Comparison of ENCODE assay signal across 11 mouse cellular contexts in the genomic region with DNA sequence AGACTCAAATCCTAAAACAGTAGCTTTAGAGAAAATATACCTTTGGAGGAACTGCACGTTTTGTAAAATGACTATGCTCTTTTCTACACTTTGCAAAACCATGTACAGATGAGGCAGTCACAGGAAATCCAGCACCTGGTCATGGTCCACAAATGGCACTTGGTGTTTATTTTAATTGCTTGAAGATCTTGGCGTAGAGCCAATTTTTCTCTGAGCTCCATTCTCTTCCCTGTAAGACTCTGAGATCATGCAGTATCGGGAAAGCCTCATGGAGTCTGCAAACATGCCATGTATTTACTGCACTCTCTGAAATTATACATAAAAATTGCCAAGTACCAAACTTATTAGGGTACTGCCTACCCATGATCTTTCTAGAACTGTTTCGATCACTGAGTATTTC.
DNase-seq lines count a peak whose midpoint lies in the region; ATAC-seq and TF ChIP-seq lines count a peak whose summit lies in the region.
"Had no signal": no experiment of that assay in that cellular context is flagged by ENCODE, and none has a peak within 500 bp of the region (broad histone marks: within the 10 kb centered on the region; RNA-seq: fewer than 3 reads in every experiment).

No protein-coding gene starts in this region.

- intact Hi-C loops in left cerebral cortex, postnatal 25 days (cut with DNase I), result no loop called here
- intact Hi-C loops in left cerebral cortex, adult 2 months (cut with DNase I), result no loop called here

- H3K4me1 ChIP-seq in intestine, embryonic 16.5 days (ENCODE audit: control insufficient read depth, insufficient read depth, low read length), result peaks cover 10% of the 10 kb centered on the region

- H3K27ac ChIP-seq in left cerebral cortex, adult 2 months, result no peak overlapping the region
- no peak overlapping the region for H3K27ac ChIP-seq in intestine, embryonic 16.5 days (ENCODE audit: low read length)
- H3K27ac ChIP-seq: neural tube, embryonic 13.5 days had no signal

- WGBS in intestine, embryonic 16.5 days, result 37% methylated on average over 4 of the region's 4 CpGs

- ATAC-seq in cerebellum, adult (ENCODE audit: insufficient number of reproducible peaks, low FRiP score, low TSS enrichment), result no peak
- ATAC-seq in intestine, embryonic 16.5 days, result peak; percentile 97

- H3K9ac ChIP-seq in intestine, embryonic 16.5 days (ENCODE audit: low read depth, low read length), result no peak overlapping the region
- H3K9ac ChIP-seq: neural tube, embryonic 13.5 days had no signal

- no peaks in the 10 kb centered on the region for H3K9me3 ChIP-seq in intestine, embryonic 16.5 days (ENCODE audit: control insufficient read depth, low read length)
- H3K9me3 ChIP-seq: neural tube, embryonic 13.5 days had no signal

- no peak for TF ChIP-seq CTCF in left cerebral cortex, adult 2 months (IDR thresholded peaks at IDR 0.05)

- H3K27me3 ChIP-seq in intestine, embryonic 16.5 days (replicated peaks; ENCODE audit: control insufficient read depth, insufficient read depth, low read length), result no peaks in the 10 kb centered on the region
- H3K27me3 ChIP-seq: neural tube, embryonic 13.5 days had no signal

- no peak overlapping the region for H3K4me2 ChIP-seq in intestine, embryonic 16.5 days (ENCODE audit: low read depth, low read length)
- H3K4me2 ChIP-seq: liver, embryonic 11.5 days; neural tube, embryonic 13.5 days had no signal

- peak; percentile 3 for DNase-seq in cerebellum, adult 9-11 months
- peak; percentile 7 to 9 for DNase-seq in left cerebral cortex, postnatal 25 days (ENCODE audit: low spot score in 2 of 2)
- DNase-seq in left cerebral cortex, adult 2 months (ENCODE audit: extremely low spot score in 1 of 2, low spot score in 2 of 2), result no peak
- peak; percentile 10 for DNase-seq in retina, embryonic 14.5 days (ENCODE audit: low spot score)
- DNase-seq in ovary, postnatal 36 days (ENCODE audit: low spot score), result no peak
- DNase-seq in layer of hippocampus, postnatal 36 days, result no peak
- DNase-seq: adrenal gland, postnatal 10 days had no signal

- no peaks in the 10 kb centered on the region for H3K36me3 ChIP-seq in intestine, embryonic 16.5 days (ENCODE audit: control insufficient read depth, insufficient read depth, low read length)
- H3K36me3 ChIP-seq: neural tube, embryonic 13.5 days had no signal

- no peak overlapping the region for H3K4me3 ChIP-seq in left cerebral cortex, adult 2 months
- no peak overlapping the region for H3K4me3 ChIP-seq in intestine, embryonic 16.5 days (ENCODE audit: low read length)
- H3K4me3 ChIP-seq: neural tube, embryonic 13.5 days had no signal

Comparison
In these comparisons a context has a peak if more than half of its experiments do, and no peak if none do; other contexts are left out.
1. DNase-seq: peak in cerebellum, adult 9-11 months (single experiment), left cerebral cortex, postnatal 25 days (2 of 2) and retina, embryonic 14.5 days (single experiment); none in left cerebral cortex, adult 2 months (0 of 2), ovary, postnatal 36 days (single experiment) and layer of hippocampus, postnatal 36 days (0 of 2).